In genomic region chr9:67220388-67220787, GRCm38 (mm10) we compare ENCODE assay signal across 8 mouse cellular contexts.
DNase-seq lines count a peak whose midpoint lies in the region.

No protein-coding gene starts in this region.

- no peak overlapping the region for H3K27ac ChIP-seq in heart, embryonic 10.5 days

- H3K27me3 ChIP-seq in heart, embryonic 10.5 days (ENCODE audit: insufficient read depth, poor library complexity, severe bottlenecking), result no peaks in the 10 kb centered on the region

- H3K4me3 ChIP-seq in heart, embryonic 10.5 days, result no peak overlapping the region

- peak; percentile 14 to 35 for DNase-seq in heart, postnatal 36 days
- no peak for DNase-seq in heart, embryonic 10.5 days (ENCODE audit: low spot score)
- DNase-seq in urinary bladder, postnatal 25 days (ENCODE audit: low spot score), result peak; percentile 26
- no peak for DNase-seq in urinary bladder, postnatal 4 days (ENCODE audit: low spot score in 2 of 2)
- DNase-seq in embryo, embryonic 11 days, result peak; percentile 33
- DNase-seq in thymus, postnatal 25 days, result peak; percentile 5
- DNase-seq in urinary bladder, adult 18-20 months (ENCODE audit: low spot score in 2 of 2), result no peak
- no peak for DNase-seq in right cerebral cortex, adult 2 months (ENCODE audit: low spot score in 2 of 2)

- peaks cover 53% of the 10 kb centered on the region for H3K36me3 ChIP-seq in heart, embryonic 10.5 days

- peaks cover 30% of the 10 kb centered on the region; the same call in 1 of the 2 replicates for H3K4me1 ChIP-seq in heart, embryonic 10.5 days

- intact Hi-C loops in heart, postnatal 36 days (cut with DNase I), result loop anchor here (2.0 kb wide), 1 partner anchor 54 kb away; no protein-coding TSS in a partner anchor

- H3K9me3 ChIP-seq in heart, embryonic 10.5 days, result no peaks in the 10 kb centered on the region

- 64% methylated on average over 3 of the region's 3 CpGs for WGBS in heart, embryonic 10.5 days

Comparison
In these comparisons a context has a peak if more than half of its experiments do, and no peak if none do; other contexts are left out.
1. DNase-seq: peak in heart, postnatal 36 days (2 of 2), urinary bladder, postnatal 25 days (single experiment), embryo, embryonic 11 days (single experiment) and thymus, postnatal 25 days (single experiment); none in heart, embryonic 10.5 days (single experiment), urinary bladder, postnatal 4 days (0 of 2), urinary bladder, adult 18-20 months (0 of 2) and right cerebral cortex, adult 2 months (0 of 2).